Mouse (Mus musculus) stomach, embryonic 16.5 days (tissue): Measurements from ENCODE around the gene Eef1a1. TPM values are rescaled to one million over a fixed set of nuclear protein-coding genes. Genes with fewer than 3 reads are reported as not detected.
A peak's percentile ranks its signal among the peaks of the same experiment; 100 is the strongest.

ENCODE experiments used
- ATAC-seq: fragments of 200-750 bp; cut with Nextera tagmentation; 2 replicates; pipeline ENCODE4 v1.8.0; 2017; ENCODE audit warnings: moderate number of reproducible peaks, moderate TSS enrichment; ENCODE audit not compliant: insufficient read depth, low FRiP score
- H3K27ac ChIP-seq: fragments of 300-500 bp; sonication (generic); 2 replicates; pipeline ENCODE4 v1.5.1; 2014; ENCODE audit warnings: low read length
- H3K27me3 ChIP-seq: fragments of 300-500 bp; sonication (generic); 2 replicates; pipeline ENCODE4 v1.6.1; 2014; ENCODE audit warnings: low read length, control low read depth, mixed read lengths; ENCODE audit not compliant: control insufficient read depth, insufficient read depth
- H3K36me3 ChIP-seq: fragments of 300-500 bp; sonication (generic); 2 replicates; pipeline ENCODE4 v1.6.1; 2014; ENCODE audit warnings: low read length; ENCODE audit not compliant: control insufficient read depth, insufficient read depth
- H3K4me1 ChIP-seq: fragments of 300-500 bp; sonication (generic); 2 replicates; pipeline ENCODE4 v1.6.1; 2014; ENCODE audit warnings: low read length, control low read depth, mixed read lengths; ENCODE audit not compliant: control insufficient read depth, insufficient read depth
- H3K4me2 ChIP-seq: fragments of 300-500 bp; sonication (generic); 2 replicates; pipeline ENCODE4 v1.6.1; 2014; ENCODE audit warnings: low read depth, low read length, mixed read lengths
- H3K4me3 ChIP-seq: fragments of 300-500 bp; sonication (generic); replicated peaks from 2 replicates; pipeline ENCODE4 v1.5.1; 2014; ENCODE audit warnings: mild to moderate bottlenecking, low read length
- H3K9ac ChIP-seq: fragments of 300-500 bp; sonication (generic); 2 replicates; pipeline ENCODE4 v1.6.1; 2014; ENCODE audit warnings: low read length
- H3K9me3 ChIP-seq: fragments of 300-500 bp; sonication (generic); replicated peaks from 2 replicates; pipeline ENCODE4 v1.6.1; 2016; ENCODE audit warnings: low read length, control low read depth; ENCODE audit not compliant: control insufficient read depth
- WGBS: fragments of 180-500 bp; shearing (Covaris S2); extraction: QIAGEN DNeasy Blood & Tissue Kit; methylation state at CpG from one replicate; pipeline ENCODE4 v1.1.7; 2014; 5-methylcytosine and 5-hydroxymethylcytosine counted together
- polyA plus RNA-seq: library from polyadenylated mRNA; unstranded; fragments of >200 nt; fragmentation: Nextera tagmentation; extraction: Ambion mirVana; gene quantifications from 2 replicates; pipeline ENCODE4 v1.2.1, GENCODE M21; 2015

Eef1a1 gene
- polyA plus RNA-seq: 4,219 and 4,255 TPM in 2 replicates

GRCm38 (mm10) chr9:78488890-78489420 lies at the start of gene Eef1a1:
Gene Eef1a1 (minus strand): TSS chr9:78489151.
- Histone ChIP-seq H3K9me3 (no peaks in the 10 kb centered on the region), H3K4me2 (peak within 1 kb of the TSS; percentile 77), H3K4me1 (0 out of 2 replicates have a peak, but pooled peaks cover 3% of the 10 kb centered on the region), H3K36me3 (no peaks in the 10 kb centered on the region), H3K4me3 (peak within 1 kb of the TSS; percentile 52), H3K9ac (peak within 1 kb of the TSS; percentile 72), H3K27me3 (no peaks in the 10 kb centered on the region), H3K27ac (peak within 1 kb of the TSS; percentile 62)
- WGBS: 1% methylated on average over 16 of the region's 20 CpGs
- ATAC-seq: peak; percentile 69; the same call in 1 of the 2 replicates

- Histone ChIP-seq H3K27ac (no peak overlapping the region), H3K4me2 (no peak overlapping the region), H3K36me3 (no peaks in the 10 kb centered on the region), H3K4me3 (no peak overlapping the region), H3K27me3 (no peaks in the 10 kb centered on the region), H3K9ac (no peak overlapping the region), H3K9me3 (no peaks in the 10 kb centered on the region), H3K4me1 (no peaks in the 10 kb centered on the region)
- 45% methylated on average over 6 of the region's 6 CpGs for WGBS
- ATAC-seq: no peak
Measured at GRCm38 (mm10) chr9:78538421-78538820, 49.5 kb upstream of the Eef1a1 start.

- WGBS: 90% methylated on average over 9 of the region's 9 CpGs
Measured at GRCm38 (mm10) chr9:78537154-78537873, 48.4 kb upstream of the Eef1a1 start.

GRCm38 (mm10) chr9:78534606-78535005 lies 45.7 kb upstream of the Eef1a1 start:
- H3K27ac ChIP-seq: no peak overlapping the region

More at GRCm38 (mm10) chr9:78537154-78537873, 48.4 kb upstream of the Eef1a1 start:
- Histone ChIP-seq H3K4me2 (no peak overlapping the region), H3K4me1 (no peaks in the 10 kb centered on the region), H3K36me3 (no peaks in the 10 kb centered on the region), H3K27me3 (no peaks in the 10 kb centered on the region), H3K27ac (no peak overlapping the region), H3K4me3 (no peak overlapping the region), H3K9ac (no peak overlapping the region), H3K9me3 (no peaks in the 10 kb centered on the region)
- ATAC-seq: no peak

GRCm38 (mm10) chr9:78533296-78533935 lies 44.5 kb upstream of the Eef1a1 start:
- Histone ChIP-seq H3K4me2 (no peak overlapping the region), H3K36me3 (no peaks in the 10 kb centered on the region), H3K9me3 (no peaks in the 10 kb centered on the region), H3K9ac (no peak overlapping the region), H3K27me3 (no peaks in the 10 kb centered on the region), H3K4me1 (peaks cover 5% of the 10 kb centered on the region; the same call in 1 of the 2 replicates), H3K4me3 (no peak overlapping the region), H3K27ac (peak overlapping the region; percentile 37; the same call in 1 of the 2 replicates)
- 76% methylated on average over 18 of the region's 18 CpGs for WGBS
- 0 out of 2 replicates have a peak, but pooled peaks have one; percentile 26 for ATAC-seq

More at GRCm38 (mm10) chr9:78534606-78535005, 45.7 kb upstream of the Eef1a1 start:
- Histone ChIP-seq H3K4me3 (no peak overlapping the region), H3K27me3 (no peaks in the 10 kb centered on the region), H3K9ac (no peak overlapping the region), H3K4me1 (peaks cover 5% of the 10 kb centered on the region; the same call in 1 of the 2 replicates), H3K4me2 (no peak overlapping the region), H3K9me3 (no peaks in the 10 kb centered on the region), H3K36me3 (no peaks in the 10 kb centered on the region)
- no peak for ATAC-seq
- WGBS: 64% methylated on average over 7 of the region's 7 CpGs

DNA sequence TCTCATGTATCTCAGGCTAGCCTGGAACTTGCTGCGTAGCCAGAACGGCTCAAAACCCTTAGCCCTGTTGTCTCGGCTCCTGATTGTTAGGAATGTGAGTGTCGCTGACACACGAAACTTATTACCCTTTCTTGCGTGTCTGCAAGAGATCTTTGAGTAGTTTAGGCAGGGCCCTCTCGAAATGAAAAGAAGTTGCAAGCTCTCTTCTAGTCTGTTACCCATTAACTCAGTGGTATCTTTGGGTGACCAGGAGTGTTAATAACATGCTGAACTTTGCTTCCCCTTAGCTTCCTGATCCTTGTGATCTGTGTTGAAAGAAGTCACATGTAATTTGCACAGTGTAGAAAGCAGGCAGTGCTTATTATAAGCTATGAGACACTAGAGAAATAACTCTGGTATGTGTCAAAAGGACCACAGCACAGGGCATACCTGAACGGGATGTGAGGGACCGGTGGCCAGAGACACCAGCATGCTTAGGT lies 43.4 kb upstream of the Eef1a1 start:
- Histone ChIP-seq H3K9me3 (no peaks in the 10 kb centered on the region), H3K36me3 (no peaks in the 10 kb centered on the region), H3K27me3 (no peaks in the 10 kb centered on the region), H3K27ac (peak overlapping the region; percentile 63), H3K9ac (no peak overlapping the region), H3K4me1 (peaks cover 9% of the 10 kb centered on the region), H3K4me2 (no peak overlapping the region), H3K4me3 (no peak overlapping the region)
- ATAC-seq: peak; percentile 79
- 48% methylated on average over 9 of the region's 9 CpGs for WGBS

DNA sequence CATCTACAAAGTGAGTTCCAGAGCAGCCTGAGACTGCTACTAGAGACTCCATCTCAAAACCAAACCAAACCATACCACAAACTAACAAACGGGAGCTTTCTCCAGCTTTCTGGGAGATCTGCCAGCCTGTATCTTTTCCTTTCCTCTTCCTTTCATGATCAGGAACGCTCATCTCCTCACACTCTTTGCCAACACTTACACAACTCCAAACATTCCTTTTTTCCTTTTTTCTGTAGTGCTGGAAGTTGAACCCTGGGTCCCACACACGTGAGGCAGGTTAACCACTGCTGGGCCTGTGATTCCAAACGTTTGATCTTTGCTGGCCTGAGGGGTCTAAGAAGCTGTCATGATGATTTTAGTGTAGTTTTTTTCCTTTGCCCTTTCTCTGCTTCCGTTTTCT lies 42.9 kb upstream of the Eef1a1 start:
- Histone ChIP-seq H3K27me3 (no peaks in the 10 kb centered on the region), H3K36me3 (no peaks in the 10 kb centered on the region), H3K9me3 (no peaks in the 10 kb centered on the region), H3K27ac (peak overlapping the region; percentile 63), H3K4me3 (no peak overlapping the region), H3K4me1 (peaks cover 9% of the 10 kb centered on the region), H3K4me2 (no peak overlapping the region), H3K9ac (no peak overlapping the region)
- WGBS: 31% methylated on average over 5 of the region's 5 CpGs
- no peak for ATAC-seq

GRCm38 (mm10) chr9:78527767-78528381 lies 38.9 kb upstream of the Eef1a1 start:
- H3K9ac ChIP-seq: peak overlapping the region; percentile 64
- H3K4me2 ChIP-seq: peak overlapping the region; percentile 79
- H3K36me3 ChIP-seq: no peaks in the 10 kb centered on the region
- H3K27ac ChIP-seq: peak overlapping the region; percentile 93
- ATAC-seq: peak; percentile 48; the same call in 1 of the 2 replicates
- peak overlapping the region; percentile 60 for H3K4me3 ChIP-seq
- peaks cover 9% of the 10 kb centered on the region for H3K4me1 ChIP-seq
- WGBS: 4% methylated on average over 16 of the region's 16 CpGs
- no peaks in the 10 kb centered on the region for H3K9me3 ChIP-seq
- H3K27me3 ChIP-seq: no peaks in the 10 kb centered on the region
